Mouse (Mus musculus): Measurements from ENCODE around the gene Arid1b.

Gene Arid1b

DNA sequence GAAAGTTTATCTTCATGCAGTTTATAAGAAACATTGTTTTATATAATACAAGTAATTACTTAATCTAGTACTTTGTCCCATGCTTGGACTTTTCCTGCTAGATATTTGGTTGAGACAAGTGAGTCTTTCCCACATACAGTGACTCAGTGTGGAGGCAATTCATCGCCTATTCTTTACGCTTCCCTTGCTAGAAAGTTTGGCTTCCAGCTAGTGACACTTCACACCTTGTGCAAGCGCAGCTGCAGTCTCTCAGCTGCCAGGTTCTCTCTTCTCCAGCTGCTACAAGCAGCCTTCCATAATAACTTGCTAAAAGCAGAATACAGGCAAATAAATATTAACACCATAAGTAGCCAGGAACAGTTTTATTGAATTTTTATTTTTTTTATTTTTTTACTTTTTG is 279.6 kb downstream of the Arid1b start:
- no peak for DNase-seq (ENCODE audit: low read depth, low spot score)

DNA sequence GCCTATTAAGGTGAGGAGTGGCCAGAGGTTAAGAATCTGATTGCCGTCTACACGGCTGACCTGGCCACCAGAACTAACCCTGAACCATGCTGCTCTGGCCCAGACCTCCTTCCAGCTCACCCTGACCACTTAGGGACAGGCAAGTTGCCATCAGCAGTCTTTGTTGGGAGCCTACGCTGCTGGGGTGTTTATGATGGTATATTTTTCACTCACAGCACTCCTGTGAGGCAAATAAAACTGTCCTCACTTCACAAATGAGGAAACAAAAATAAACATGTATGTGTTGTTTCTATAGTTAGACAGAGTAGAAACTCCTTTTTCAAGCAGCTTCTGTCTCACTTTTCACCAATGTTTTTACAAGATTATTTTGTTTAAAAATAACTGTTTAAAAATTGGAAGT is 280.3 kb downstream of the Arid1b start:
- no peak for DNase-seq (ENCODE audit: low read depth, low spot score)

GRCm38 (mm10) chr17:5275749-5276148 is 281.6 kb downstream of the Arid1b start:
- no peak for DNase-seq (ENCODE audit: low read depth, low spot score)

GRCm38 (mm10) chr17:5277137-5277871 is 283.2 kb downstream of the Arid1b start:
- DNase-seq (ENCODE audit: low read depth, low spot score): no peak

DNA sequence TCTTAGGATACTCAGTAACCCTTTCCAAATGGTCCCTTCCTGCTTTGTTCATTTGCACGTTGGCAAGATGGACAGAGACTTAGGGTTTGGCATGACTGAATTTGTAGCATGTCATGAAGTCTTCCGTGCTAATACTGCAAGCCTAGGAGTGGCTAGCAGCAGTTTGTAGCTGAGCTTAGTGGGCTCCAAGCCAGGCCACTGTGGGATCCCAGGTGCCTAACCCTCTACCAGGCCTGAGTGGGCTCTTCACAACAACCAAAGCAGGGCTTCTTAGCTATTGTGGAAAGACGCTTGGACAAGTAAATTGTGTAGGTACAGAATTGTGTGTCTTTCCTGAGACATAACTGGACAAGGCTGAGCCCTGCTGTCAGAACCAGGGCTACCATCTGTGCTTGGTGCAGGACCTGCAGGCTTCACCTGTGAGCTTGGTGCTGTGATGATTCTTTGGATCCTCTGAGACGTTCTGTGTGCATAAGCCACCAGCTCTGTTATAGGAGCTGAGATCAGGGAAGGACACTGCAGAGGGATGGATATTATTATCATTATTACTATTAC is 286.4 kb downstream of the Arid1b start:
- no peak for DNase-seq (ENCODE audit: low read depth, low spot score)

DNA sequence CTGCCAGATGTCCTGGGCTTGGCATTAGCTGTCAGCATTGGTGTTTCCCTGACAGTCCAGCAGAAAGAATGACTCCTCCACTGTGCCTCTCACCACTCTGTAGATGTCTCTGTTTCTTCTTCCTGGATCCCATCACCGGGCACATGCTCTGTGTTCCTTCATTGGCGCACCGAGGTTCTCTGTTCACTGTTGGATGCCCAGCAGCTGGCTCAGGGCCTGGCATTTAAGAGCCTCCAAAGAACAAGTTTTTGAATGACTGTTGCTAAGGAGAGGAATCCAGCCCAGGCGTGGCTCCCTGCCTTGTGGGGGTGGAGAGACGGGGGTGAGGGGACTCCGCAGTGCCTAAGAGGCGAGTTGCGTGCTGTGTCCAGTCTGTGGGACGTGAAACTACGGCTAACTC is 290.7 kb downstream of the Arid1b start:
- DNase-seq (ENCODE audit: low read depth, low spot score): no peak

GRCm38 (mm10) chr17:5285877-5286440 is 291.8 kb downstream of the Arid1b start:
- DNase-seq (ENCODE audit: low read depth, low spot score): no peak

DNA sequence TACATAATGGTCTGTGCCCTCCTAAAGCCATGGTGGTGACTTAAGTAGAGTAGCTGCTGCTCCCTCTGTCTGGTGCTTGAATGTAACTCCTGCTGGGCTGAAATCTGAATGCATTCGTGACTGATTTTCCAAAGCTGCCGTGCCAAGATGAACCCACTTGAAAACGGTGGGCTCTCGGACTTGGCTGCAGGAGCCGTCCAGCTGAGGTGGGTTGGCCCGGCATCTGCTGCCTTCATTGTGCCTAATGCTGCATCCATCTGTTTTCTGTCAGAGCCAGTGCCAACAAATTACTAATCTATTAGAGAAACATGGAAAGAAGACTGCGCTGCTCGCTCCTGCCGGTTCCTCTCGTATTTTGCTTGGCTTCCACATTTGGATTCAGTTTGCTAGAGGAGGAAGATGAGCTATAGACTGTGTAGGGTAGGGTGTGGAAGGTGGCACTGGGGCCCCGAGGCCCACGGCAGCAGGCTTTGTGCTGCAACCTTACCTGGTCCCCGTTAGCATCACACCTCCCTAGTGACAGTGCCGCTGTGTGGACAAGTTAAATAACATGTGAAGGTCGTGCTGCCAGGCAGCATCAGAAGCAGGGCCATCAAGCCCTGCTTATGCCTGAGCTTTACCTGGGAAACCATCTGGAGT is 292.6 kb downstream of the Arid1b start:
- DNase-seq (ENCODE audit: low read depth, low spot score): no peak

DNA sequence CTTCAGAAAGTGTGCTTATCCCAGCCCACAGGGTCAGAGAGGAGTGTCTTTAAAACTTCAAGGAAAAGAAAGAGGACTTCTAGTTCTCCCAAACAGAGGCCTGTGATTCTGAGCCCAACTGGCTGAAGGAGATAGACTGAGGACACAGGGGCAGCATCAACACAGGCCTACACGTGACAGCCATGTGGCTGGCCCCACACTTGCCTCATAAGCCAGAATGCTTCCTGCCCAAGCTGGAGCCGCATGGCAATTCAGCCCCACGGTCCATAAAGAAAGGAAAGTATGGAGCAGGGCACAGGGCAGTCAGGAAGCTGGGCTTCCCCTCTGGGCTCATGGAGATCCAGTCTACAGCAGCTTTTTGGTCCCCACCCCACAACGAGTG is 293.1 kb downstream of the Arid1b start:
- no peak for DNase-seq (ENCODE audit: low read depth, low spot score)

DNA sequence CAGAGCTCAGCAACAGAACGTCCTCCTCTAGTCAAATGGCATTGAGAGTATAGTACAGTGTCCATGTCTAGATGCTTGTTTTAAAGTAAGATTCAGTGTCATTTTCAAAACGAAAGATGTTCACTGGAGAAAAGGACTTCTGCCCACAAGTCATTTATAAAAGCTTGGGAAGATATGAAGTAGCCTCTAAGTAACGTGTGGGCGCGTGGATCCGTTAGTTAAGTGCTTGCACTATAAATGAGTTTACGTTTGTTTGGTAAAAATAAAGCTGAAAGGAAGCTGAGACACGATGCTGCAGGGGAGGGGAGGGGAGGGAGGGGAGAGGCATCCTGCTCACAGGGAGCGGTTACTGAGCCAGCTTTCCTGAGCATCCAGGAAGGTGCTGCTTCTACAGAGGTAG is 293.5 kb downstream of the Arid1b start:
- no peak for DNase-seq (ENCODE audit: low read depth, low spot score)

GRCm38 (mm10) chr17:5293653-5294584 is 299.8 kb downstream of the Arid1b start:
- no peak for DNase-seq (ENCODE audit: low read depth, low spot score)

DNA sequence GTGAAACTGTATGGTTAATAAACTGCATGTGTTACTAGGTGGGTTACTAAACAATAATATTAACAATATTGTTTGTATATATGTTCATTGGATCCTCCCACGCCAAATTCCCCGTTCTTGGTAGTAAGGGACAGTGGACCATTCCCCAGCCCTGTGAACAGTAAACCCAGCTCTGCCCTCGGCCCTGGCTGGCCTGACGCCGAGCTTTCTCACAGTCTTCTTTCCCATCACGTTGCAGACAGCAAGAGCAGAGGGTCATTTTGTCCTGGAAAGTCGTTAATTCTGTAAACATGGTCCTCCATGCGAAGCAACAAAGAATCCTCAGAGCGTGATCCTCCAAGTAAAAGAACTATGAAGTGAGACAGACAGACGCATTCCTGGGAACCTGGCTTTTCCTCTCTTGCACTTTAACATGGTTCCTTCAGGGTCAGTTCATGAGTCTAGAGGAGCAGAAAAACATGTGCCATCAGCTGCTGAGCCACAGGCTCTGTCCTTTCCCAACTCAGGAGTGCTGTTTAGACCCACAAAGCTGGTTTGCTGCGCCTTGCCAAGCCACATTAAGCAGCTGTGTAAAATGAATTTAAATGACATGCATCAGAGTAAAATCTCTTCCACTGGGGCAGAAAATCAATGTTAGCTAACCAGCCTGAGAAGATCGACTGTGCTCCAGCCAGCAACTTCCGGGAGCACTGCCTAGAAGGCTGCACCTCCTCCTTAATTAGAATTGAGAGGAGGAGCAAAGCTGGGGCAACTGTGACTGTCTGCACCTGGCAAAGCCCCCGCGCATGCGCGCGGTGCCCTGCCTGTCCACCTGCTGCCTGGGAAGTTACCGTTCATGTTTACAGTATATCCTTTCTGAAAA is 301.2 kb downstream of the Arid1b start:
- DNase-seq (ENCODE audit: low read depth, low spot score): no peak

- no peak for DNase-seq (ENCODE audit: low read depth, low spot score)
These were observed 301.8 kb downstream of the Arid1b start for GRCm38 (mm10) chr17:5295948-5296262.

DNA sequence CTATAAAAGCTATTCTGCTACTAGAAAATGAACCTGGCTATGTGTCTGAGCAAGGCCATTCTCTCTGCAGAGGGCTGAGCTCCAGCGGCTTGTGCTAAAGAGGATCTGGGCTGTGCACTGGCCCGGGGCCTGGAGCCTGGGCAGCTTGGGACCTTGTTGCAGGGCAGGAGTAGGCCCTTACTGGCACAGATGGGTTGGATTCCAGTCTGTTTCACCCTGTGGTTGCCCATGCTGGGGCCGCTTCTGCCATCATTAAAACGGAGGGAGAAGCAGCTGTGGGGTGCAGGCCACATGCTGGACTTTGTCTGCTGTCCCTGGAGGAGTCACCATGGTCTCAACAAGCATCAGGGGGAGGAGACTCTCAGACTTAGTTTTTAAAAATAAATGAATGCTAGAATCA is 303.4 kb downstream of the Arid1b start:
- no peak for DNase-seq (ENCODE audit: low read depth, low spot score)

DNA sequence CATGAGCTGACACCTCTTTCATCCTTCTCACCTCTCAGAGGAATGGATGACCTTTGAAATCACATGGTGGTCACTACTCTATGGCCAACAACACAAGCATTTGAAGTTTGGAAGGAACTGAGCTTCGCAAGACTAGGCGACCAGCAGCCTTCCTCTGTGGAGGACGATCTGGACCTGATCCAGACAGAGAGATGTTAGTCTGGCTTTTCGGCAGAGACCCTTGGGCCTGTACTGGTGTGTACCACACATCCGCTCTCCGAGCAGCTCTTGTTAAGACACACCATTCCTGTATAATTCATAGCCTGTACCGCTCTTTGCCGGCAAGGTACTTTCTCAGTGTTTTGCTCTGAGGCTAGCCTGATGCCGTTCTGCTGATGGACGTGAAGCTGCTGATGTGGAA is 303.9 kb downstream of the Arid1b start:
- no peak for DNase-seq (ENCODE audit: low read depth, low spot score)

- no peak for DNase-seq (ENCODE audit: low read depth, low spot score)
These were observed 304.9 kb downstream of the Arid1b start for GRCm38 (mm10) chr17:5298891-5299559.

DNA sequence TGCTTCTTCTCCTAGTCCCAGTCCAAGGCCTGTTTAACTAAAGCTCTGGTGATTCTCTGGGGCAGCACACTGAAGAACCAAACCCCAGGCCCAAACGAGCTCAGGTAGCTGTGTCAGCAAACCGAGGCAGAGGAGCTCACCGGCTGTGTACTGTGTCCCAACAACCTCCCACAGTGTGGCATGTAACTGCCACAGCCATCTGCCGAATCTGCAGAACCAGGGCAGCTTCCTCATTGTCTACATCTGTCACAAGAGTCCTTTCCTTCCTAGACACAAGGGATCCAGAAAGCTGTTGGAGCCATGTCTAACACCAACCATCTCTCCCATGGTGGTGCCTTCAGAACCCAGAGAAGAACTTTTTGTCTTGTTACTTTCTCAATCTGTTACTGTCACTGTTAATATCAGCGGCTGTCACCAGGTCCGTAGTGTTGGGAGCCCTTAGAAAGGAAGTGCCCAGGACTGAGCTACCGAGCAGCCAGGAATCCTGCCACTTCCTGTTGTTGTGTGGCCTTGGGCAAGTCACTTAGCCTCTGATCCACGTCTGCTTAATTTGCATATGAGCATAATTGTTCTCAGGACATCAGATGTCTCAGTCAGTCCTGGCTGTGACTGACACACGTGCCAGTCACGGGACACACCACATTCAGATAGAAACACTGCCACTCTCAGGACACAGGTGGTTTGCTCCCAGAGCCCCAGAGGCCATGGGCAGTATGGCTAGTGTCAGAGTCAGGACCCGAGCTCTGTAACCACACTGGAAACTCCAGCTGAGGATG is 309.0 kb downstream of the Arid1b start:
- no peak for DNase-seq (ENCODE audit: low read depth, low spot score)

DNA sequence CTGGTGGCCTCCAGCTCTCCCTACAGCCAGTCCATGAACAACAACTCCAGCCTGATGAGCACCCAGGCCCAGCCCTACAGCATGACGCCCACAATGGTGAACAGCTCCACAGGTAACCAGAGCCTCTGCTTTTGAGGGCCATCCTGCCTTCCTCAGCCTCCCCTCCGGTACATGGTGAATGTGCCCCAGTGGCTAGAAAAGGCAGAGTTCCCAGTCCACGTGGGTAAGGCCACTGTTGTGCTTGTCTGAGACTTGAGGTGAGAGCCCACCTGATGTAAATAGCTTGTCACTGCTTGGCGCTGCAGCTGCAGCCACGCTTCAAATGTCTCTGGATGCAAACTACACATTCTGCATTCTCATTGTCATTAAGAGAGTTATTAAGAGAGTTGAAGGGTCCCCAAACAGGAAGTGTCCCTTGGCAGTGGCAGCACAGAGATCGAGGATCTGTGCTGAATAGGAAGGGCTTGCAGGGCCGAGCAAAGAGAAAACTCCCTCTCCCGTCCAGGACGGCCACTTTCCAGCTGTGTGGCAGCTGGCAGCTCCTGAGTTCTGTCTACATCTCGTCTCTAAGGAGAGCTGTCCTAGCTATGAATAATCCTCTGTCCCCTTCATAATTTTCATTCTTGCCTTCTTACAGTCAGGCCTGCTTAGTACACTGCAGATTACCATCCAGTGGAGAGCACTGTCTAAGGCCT is 311.8 kb downstream of the Arid1b start:
- no peak for DNase-seq (ENCODE audit: low read depth, low spot score)

GRCm38 (mm10) chr17:5309930-5310329 is 315.8 kb downstream of the Arid1b start:
- no peak for DNase-seq (ENCODE audit: low read depth, low spot score)

Measured in embryo, embryonic 11.5 days (tissue).